ENCODE assay signal across 9 mouse cellular contexts in genomic region chr2:66408456-66408855, GRCm38 (mm10). TPM values are rescaled to one million over a fixed set of nuclear protein-coding genes. Genes with fewer than 3 reads are reported as not detected.
DNase-seq lines count a peak whose midpoint lies in the region; ATAC-seq and TF ChIP-seq lines count a peak whose summit lies in the region.
"Had no signal": no experiment of that assay in that cellular context is flagged by ENCODE, and none has a peak within 500 bp of the region (broad histone marks: within the 10 kb centered on the region; RNA-seq: fewer than 3 reads in every experiment).

No protein-coding gene starts in this region.

- H3K4me3 ChIP-seq in heart, embryonic 15.5 days: peak overlapping the region; percentile 30
- H3K4me3 ChIP-seq in forebrain, postnatal 0 days (ENCODE audit: low read depth, low read length): peak overlapping the region; percentile 65
- peak overlapping the region; percentile 47 for H3K4me3 ChIP-seq in limb, embryonic 12.5 days (replicated peaks)

- intact Hi-C loops in heart, postnatal 14 days (cut with DNase I): loop anchor here (5.0 kb wide), 1 partner anchor 71 kb away; no protein-coding TSS in a partner anchor

- no peak for ATAC-seq in heart, embryonic 15.5 days (replicated peaks; ENCODE audit: insufficient number of reproducible peaks, insufficient read depth, low FRiP score, low read depth)
- ATAC-seq in forebrain, postnatal 0 days: peak; percentile 39
- no peak for ATAC-seq in limb, embryonic 12.5 days (ENCODE audit: insufficient number of reproducible peaks, insufficient read depth, low FRiP score, low TSS enrichment, low read depth)

- no peak overlapping the region for H3K9ac ChIP-seq in heart, embryonic 15.5 days
- peak overlapping the region; percentile 44 for H3K9ac ChIP-seq in forebrain, postnatal 0 days
- no peak overlapping the region for H3K9ac ChIP-seq in limb, embryonic 12.5 days (replicated peaks)

- H3K36me3 ChIP-seq in heart, embryonic 15.5 days: no peaks in the 10 kb centered on the region
- no peaks in the 10 kb centered on the region for H3K36me3 ChIP-seq in forebrain, postnatal 0 days (ENCODE audit: insufficient read depth)
- H3K36me3 ChIP-seq in limb, embryonic 12.5 days: no peaks in the 10 kb centered on the region

- 10% methylated on average over 11 of the region's 11 CpGs for WGBS in heart, embryonic 15.5 days
- 21% methylated on average over 11 of the region's 11 CpGs for WGBS in forebrain, postnatal 0 days
- WGBS in limb, embryonic 12.5 days: 13% methylated on average over 11 of the region's 11 CpGs

- H3K9me3 ChIP-seq in heart, embryonic 15.5 days (replicated peaks): no peaks in the 10 kb centered on the region
- no peaks in the 10 kb centered on the region for H3K9me3 ChIP-seq in forebrain, postnatal 0 days (ENCODE audit: low read length)
- no peaks in the 10 kb centered on the region for H3K9me3 ChIP-seq in limb, embryonic 12.5 days

- no peak for DNase-seq in heart, postnatal 14 days
- DNase-seq in brain, embryonic 14.5 days (ENCODE audit: low read depth): peak; percentile 64
- peak; percentile 57 for DNase-seq in forebrain, postnatal 0 days
- no peak for DNase-seq in c-Kit-positive CD71-positive TER-119-positive erythroid progenitor cells, embryonic 14.5 days (ENCODE audit: low spot score)
- no peak for DNase-seq in yolk sac, embryonic 10.5 days (ENCODE audit: low spot score)
- no peak for DNase-seq in adipocyte (ENCODE audit: low spot score)

- peaks cover 21% of the 10 kb centered on the region for H3K27me3 ChIP-seq in heart, embryonic 15.5 days
- H3K27me3 ChIP-seq in forebrain, postnatal 0 days (ENCODE audit: insufficient read depth, low read length): no peaks in the 10 kb centered on the region
- peaks cover 25% of the 10 kb centered on the region for H3K27me3 ChIP-seq in limb, embryonic 12.5 days
- H3K27me3 ChIP-seq: CH12.LX had no signal

- H3K4me1 ChIP-seq in heart, embryonic 15.5 days (replicated peaks): peaks cover 9% of the 10 kb centered on the region
- peaks cover 10% of the 10 kb centered on the region; the same call in 1 of the 2 replicates for H3K4me1 ChIP-seq in forebrain, postnatal 0 days (ENCODE audit: insufficient read depth)
- no peaks in the 10 kb centered on the region; the same call in 1 of the 2 replicates for H3K4me1 ChIP-seq in limb, embryonic 12.5 days (replicated peaks)

- TF ChIP-seq CTCF in brain, embryonic 14.5 days (IDR thresholded peaks at IDR 0.05; ENCODE audit: borderline replicate concordance, extremely low read depth, insufficient read depth, insufficient read length): no peak
- no peak for TF ChIP-seq CTCF in forebrain, postnatal 0 days (IDR thresholded peaks at IDR 0.05; ENCODE audit: low read depth)

- TF ChIP-seq POLR2A in brain, embryonic 14.5 days (IDR thresholded peaks at IDR 0.05; ENCODE audit: borderline replicate concordance, extremely low read depth, insufficient read depth, insufficient read length, poor library complexity, severe bottlenecking): no peak

- H3K4me2 ChIP-seq in heart, embryonic 15.5 days: peak overlapping the region; percentile 90
- peak overlapping the region; percentile 64 for H3K4me2 ChIP-seq in forebrain, postnatal 0 days (ENCODE audit: low read depth)
- peak overlapping the region; percentile 64 for H3K4me2 ChIP-seq in limb, embryonic 12.5 days

- H3K27ac ChIP-seq in heart, embryonic 15.5 days: no peak overlapping the region
- peak overlapping the region; percentile 54 for H3K27ac ChIP-seq in forebrain, postnatal 0 days (ENCODE audit: low read depth, low read length)
- no peak overlapping the region for H3K27ac ChIP-seq in limb, embryonic 12.5 days

RNA-seq across cellular contexts. Expression of gene Scn1a, which starts 32.2 kb away (rescaled TPM):
- 0.10 TPM in 2 replicates for polyA plus RNA-seq in heart, embryonic 15.5 days (2015; fragmentation: Nextera tagmentation; extraction: Ambion mirVana)
- under 1 TPM; 0.07 to 0.10 TPM for total RNA-seq in heart, postnatal 14 days (2021)
- polyA plus RNA-seq in brain, embryonic 14.5 days (2012; rRNA removed): 13.6 and 14.0 TPM in 2 replicates
- 14.5 and 14.7 TPM in 2 replicates for total RNA-seq in forebrain, postnatal 0 days (2014; rRNA removed)
- 7.8 and 13.1 TPM in 2 replicates for polyA plus RNA-seq in forebrain, postnatal 0 days (2015; fragmentation: Nextera tagmentation; extraction: Ambion mirVana)
- 1.8 and 2.2 TPM in 2 replicates for polyA plus RNA-seq in limb, embryonic 12.5 days (2016; fragmentation: Nextera tagmentation; extraction: Ambion mirVana)

Comparison
In these comparisons a context has a peak if more than half of its experiments do, and no peak if none do; other contexts are left out.
1. DNase-seq: peak in brain, embryonic 14.5 days (single experiment) and forebrain, postnatal 0 days (single experiment); none in heart, postnatal 14 days (0 of 2), c-Kit-positive CD71-positive TER-119-positive erythroid progenitor cells, embryonic 14.5 days (single experiment), yolk sac, embryonic 10.5 days (single experiment) and adipocyte (single experiment).
2. Peak in every context shown above with its lines, with median percentiles within 50 percentile points of each other: H3K4me2 ChIP-seq and H3K4me3 ChIP-seq.